Mouse (Mus musculus): ENCODE measurements at regions not wholly inside any gene's neighbourhood (a gene's known extent, or its start where the extent isn't known, plus 50 kb on each side); places are given as distances from the start of the nearest gene placed in this dataset.

- Histone ChIP-seq H3K36me3 (ENCODE audit: control insufficient read depth, insufficient read depth, low read length) (no peaks in the 10 kb centered on the region), H3K4me2 (replicated peaks; ENCODE audit: low read depth) (no peak overlapping the region), H3K4me3 (ENCODE audit: low read depth, low read length) (no peak overlapping the region), H3K9ac (ENCODE audit: low read length) (no peak overlapping the region), H3K27me3 (ENCODE audit: control insufficient read depth, insufficient read depth, low read length) (no peaks in the 10 kb centered on the region), H3K9me3 (ENCODE audit: control insufficient read depth, low read length) (no peaks in the 10 kb centered on the region), H3K27ac (replicated peaks) (no peak overlapping the region), H3K4me1 (replicated peaks; ENCODE audit: control insufficient read depth, insufficient read depth) (no peaks in the 10 kb centered on the region)
- WGBS, result 54% methylated on average over 3 of the region's 3 CpGs
- TF ChIP-seq CTCF (IDR thresholded peaks at IDR 0.05; ENCODE audit: low read depth), result no peak
- TF ChIP-seq EP300 (optimal IDR thresholded peaks at IDR 0.05), result no peak
- ATAC-seq (ENCODE audit: low FRiP score, low TSS enrichment), result no peak
- no peak for DNase-seq (ENCODE audit: low spot score)
Measured at GRCm38 (mm10) chr11:24226755-24227154, 148.9 kb downstream of the Bcl11a start.

GRCm38 (mm10) chr11:24233376-24233775 is 155.5 kb downstream of the Bcl11a start:
- DNase-seq (ENCODE audit: low spot score), result peak; percentile 33

GRCm38 (mm10) chr11:24233821-24234220 is 156.0 kb downstream of the Bcl11a start:
- Histone ChIP-seq H3K4me3 (ENCODE audit: low read depth, low read length) (no peak overlapping the region), H3K4me1 (replicated peaks; ENCODE audit: control insufficient read depth, insufficient read depth) (no peaks in the 10 kb centered on the region), H3K36me3 (ENCODE audit: control insufficient read depth, insufficient read depth, low read length) (no peaks in the 10 kb centered on the region), H3K27me3 (ENCODE audit: control insufficient read depth, insufficient read depth, low read length) (no peaks in the 10 kb centered on the region), H3K4me2 (replicated peaks; ENCODE audit: low read depth) (no peak overlapping the region), H3K9me3 (ENCODE audit: control insufficient read depth, low read length) (no peaks in the 10 kb centered on the region), H3K27ac (replicated peaks) (no peak overlapping the region), H3K9ac (ENCODE audit: low read length) (no peak overlapping the region)
- ATAC-seq (ENCODE audit: low FRiP score, low TSS enrichment), result no peak
- WGBS, result 38% methylated on average over 9 of the region's 9 CpGs
- no peak for TF ChIP-seq CTCF (IDR thresholded peaks at IDR 0.05; ENCODE audit: low read depth)
- TF ChIP-seq EP300 (optimal IDR thresholded peaks at IDR 0.05), result no peak
- DNase-seq (ENCODE audit: low spot score), result no peak

More at GRCm38 (mm10) chr11:24233376-24233775, 155.5 kb downstream of the Bcl11a start:
- Histone ChIP-seq H3K27ac (replicated peaks) (no peak overlapping the region), H3K36me3 (ENCODE audit: control insufficient read depth, insufficient read depth, low read length) (no peaks in the 10 kb centered on the region), H3K4me1 (replicated peaks; ENCODE audit: control insufficient read depth, insufficient read depth) (no peaks in the 10 kb centered on the region), H3K4me2 (replicated peaks; ENCODE audit: low read depth) (no peak overlapping the region), H3K9me3 (ENCODE audit: control insufficient read depth, low read length) (no peaks in the 10 kb centered on the region), H3K27me3 (ENCODE audit: control insufficient read depth, insufficient read depth, low read length) (no peaks in the 10 kb centered on the region), H3K9ac (ENCODE audit: low read length) (no peak overlapping the region), H3K4me3 (ENCODE audit: low read depth, low read length) (no peak overlapping the region)
- WGBS, result 61% methylated on average over 11 of the region's 11 CpGs
- TF ChIP-seq CTCF (IDR thresholded peaks at IDR 0.05; ENCODE audit: low read depth), result no peak
- TF ChIP-seq EP300 (optimal IDR thresholded peaks at IDR 0.05), result no peak
- peak; percentile 72 for ATAC-seq (ENCODE audit: low FRiP score, low TSS enrichment)

GRCm38 (mm10) chr11:24234422-24234821 is 156.6 kb downstream of the Bcl11a start:
- Histone ChIP-seq H3K9ac (ENCODE audit: low read length) (no peak overlapping the region), H3K27ac (replicated peaks) (no peak overlapping the region), H3K4me3 (ENCODE audit: low read depth, low read length) (no peak overlapping the region), H3K4me1 (replicated peaks; ENCODE audit: control insufficient read depth, insufficient read depth) (no peaks in the 10 kb centered on the region), H3K9me3 (ENCODE audit: control insufficient read depth, low read length) (no peaks in the 10 kb centered on the region), H3K36me3 (ENCODE audit: control insufficient read depth, insufficient read depth, low read length) (no peaks in the 10 kb centered on the region), H3K4me2 (replicated peaks; ENCODE audit: low read depth) (no peak overlapping the region), H3K27me3 (ENCODE audit: control insufficient read depth, insufficient read depth, low read length) (no peaks in the 10 kb centered on the region)
- 71% methylated on average over 3 of the region's 3 CpGs for WGBS
- DNase-seq (ENCODE audit: low spot score), result no peak
- TF ChIP-seq EP300 (optimal IDR thresholded peaks at IDR 0.05), result no peak
- no peak for TF ChIP-seq CTCF (IDR thresholded peaks at IDR 0.05; ENCODE audit: low read depth)
- no peak for ATAC-seq (ENCODE audit: low FRiP score, low TSS enrichment)

- Histone ChIP-seq H3K27me3 (ENCODE audit: control insufficient read depth, insufficient read depth, low read length) (no peaks in the 10 kb centered on the region), H3K4me1 (replicated peaks; ENCODE audit: control insufficient read depth, insufficient read depth) (no peaks in the 10 kb centered on the region), H3K36me3 (ENCODE audit: control insufficient read depth, insufficient read depth, low read length) (no peaks in the 10 kb centered on the region), H3K9me3 (ENCODE audit: control insufficient read depth, low read length) (no peaks in the 10 kb centered on the region), H3K27ac (replicated peaks) (no peak overlapping the region), H3K4me2 (replicated peaks; ENCODE audit: low read depth) (no peak overlapping the region), H3K4me3 (ENCODE audit: low read depth, low read length) (no peak overlapping the region), H3K9ac (ENCODE audit: low read length) (no peak overlapping the region)
- 76% methylated on average over 4 of the region's 4 CpGs for WGBS
- ATAC-seq (ENCODE audit: low FRiP score, low TSS enrichment), result no peak
- no peak for TF ChIP-seq EP300 (optimal IDR thresholded peaks at IDR 0.05)
- no peak for DNase-seq (ENCODE audit: low spot score)
Measured at GRCm38 (mm10) chr11:24235326-24235725, 157.5 kb downstream of the Bcl11a start.

- no peaks in the 10 kb centered on the region for H3K9me3 ChIP-seq (ENCODE audit: control insufficient read depth, low read length)
- no peak for DNase-seq (ENCODE audit: low spot score)
- no peak overlapping the region for H3K9ac ChIP-seq (ENCODE audit: low read length)
- no peaks in the 10 kb centered on the region for H3K4me1 ChIP-seq (replicated peaks; ENCODE audit: control insufficient read depth, insufficient read depth)
- WGBS, result 72% methylated on average over 6 of the region's 6 CpGs
- no peak for TF ChIP-seq EP300 (optimal IDR thresholded peaks at IDR 0.05)
- no peak for TF ChIP-seq CTCF (IDR thresholded peaks at IDR 0.05; ENCODE audit: low read depth)
- H3K4me3 ChIP-seq (ENCODE audit: low read depth, low read length), result no peak overlapping the region
- no peak overlapping the region for H3K4me2 ChIP-seq (replicated peaks; ENCODE audit: low read depth)
- no peak overlapping the region for H3K27ac ChIP-seq (replicated peaks)
- ATAC-seq (ENCODE audit: low FRiP score, low TSS enrichment), result no peak
- no peaks in the 10 kb centered on the region for H3K36me3 ChIP-seq (ENCODE audit: control insufficient read depth, insufficient read depth, low read length)
- no peaks in the 10 kb centered on the region for H3K27me3 ChIP-seq (ENCODE audit: control insufficient read depth, insufficient read depth, low read length)
Measured at GRCm38 (mm10) chr11:24239631-24240030, 161.8 kb downstream of the Bcl11a start.

Measured in stomach, postnatal 0 days (tissue).